Mouse (Mus musculus) right cerebral cortex, adult 18-20 months (tissue): Measurements from ENCODE around the gene Romo1.
"Not testable (repeated sequence)": the region's sequence is repeated elsewhere in the genome, so short reads cannot be mapped to it uniquely, and the experiment has no call there.

ENCODE experiments used
- DNase-seq: peaks from one replicate; pipeline ENCODE4 v3.0.0; 2022; ENCODE audit warnings: mixed read lengths

The Romo1 gene

GRCm38 (mm10) chr2:156143953-156144724 is at the start of gene Romo1, which contains the start of gene Nfs1:
Romo1 (plus strand) TSS chr2:156144039.
Nfs1 (minus strand) TSS chr2:156144186.
- peak; percentile 95 for DNase-seq

- DNase-seq: no peak
Measured at GRCm38 (mm10) chr2:156110627-156111357, 33.0 kb upstream of the Romo1 start.

GRCm38 (mm10) chr2:156111358-156112079 is 32.3 kb upstream of the Romo1 start, which contains the start of the genes Cpne1 and Rbm12:
Cpne1 (minus strand) TSS chr2:156111965.
Rbm12 (minus strand) TSS chr2:156111978.
- DNase-seq: peak; percentile 90

GRCm38 (mm10) chr2:156112080-156112423 is 31.8 kb upstream of the Romo1 start:
- not testable (repeated sequence) for DNase-seq

- no peak for DNase-seq
Measured at GRCm38 (mm10) chr2:156119566-156119965, 24.3 kb upstream of the Romo1 start.

GRCm38 (mm10) chr2:156123731-156124130 is 20.1 kb upstream of the Romo1 start:
- no peak for DNase-seq

GRCm38 (mm10) chr2:156126992-156127391 is 16.8 kb upstream of the Romo1 start, which contains the start of gene Gm28036:
Gm28036 (minus strand) TSS chr2:156127092.
- DNase-seq: no peak

- no peak for DNase-seq
Measured at GRCm38 (mm10) chr2:156134161-156134560, 9.7 kb upstream of the Romo1 start.

GRCm38 (mm10) chr2:156135695-156136094 is 8.1 kb upstream of the Romo1 start:
- no peak for DNase-seq

- no peak for DNase-seq
Measured at GRCm38 (mm10) chr2:156142820-156143219, 1.0 kb upstream of the Romo1 start.

- no peak for DNase-seq
Measured at GRCm38 (mm10) chr2:156143367-156143766, 472 bp upstream of the Romo1 start.

GRCm38 (mm10) chr2:156145486-156146130 is 1.8 kb downstream of the Romo1 start:
- no peak for DNase-seq

- DNase-seq: no peak
Measured at GRCm38 (mm10) chr2:156146272-156146989, 2.6 kb downstream of the Romo1 start.

GRCm38 (mm10) chr2:156147316-156147915 is 3.6 kb downstream of the Romo1 start:
- DNase-seq: no peak

GRCm38 (mm10) chr2:156151538-156151937 is 7.7 kb downstream of the Romo1 start:
- DNase-seq: no peak

GRCm38 (mm10) chr2:156165478-156165877 is 21.6 kb downstream of the Romo1 start:
- DNase-seq: no peak

- no peak for DNase-seq
Measured at GRCm38 (mm10) chr2:156166557-156166956, 22.7 kb downstream of the Romo1 start.

- no peak for DNase-seq
Measured at GRCm38 (mm10) chr2:156177079-156177478, 33.2 kb downstream of the Romo1 start.

- no peak for DNase-seq
Measured at GRCm38 (mm10) chr2:156177651-156178050, 33.8 kb downstream of the Romo1 start.

GRCm38 (mm10) chr2:156179046-156179795 is 35.4 kb downstream of the Romo1 start:
- DNase-seq: peak; percentile 75

- no peak for DNase-seq
Measured at GRCm38 (mm10) chr2:156179796-156180093, 35.9 kb downstream of the Romo1 start.
